Mouse (Mus musculus) layer of hippocampus, postnatal 10 days (tissue): ENCODE results near the gene Tas2r113. TPM values are rescaled to one million over a fixed set of nuclear protein-coding genes. Genes with fewer than 3 reads are reported as not detected.
"Not testable (repeated sequence)": the region's sequence is repeated elsewhere in the genome, so short reads cannot be mapped to it uniquely, and the experiment has no call there.

Experiments
- DNase-seq, 2 experiments: peaks; one replicate each; pipeline ENCODE4 v3.0.0; 2021; ENCODE audit warnings: low spot score in 2 of 2
- long read RNA-seq: library from polyadenylated mRNA; stranded (forward); transcript quantifications from one replicate; pipeline ENCODE4 v2.0.0, GENCODE M21; 2023
- total RNA-seq, 2 experiments: library from RNA; stranded (reverse); gene quantifications; 2 replicates each; pipeline ENCODE4 v1.2.3; 2021

The Tas2r113 gene
- not detected for total RNA-seq
- long read RNA-seq: 0 reads

DNA sequence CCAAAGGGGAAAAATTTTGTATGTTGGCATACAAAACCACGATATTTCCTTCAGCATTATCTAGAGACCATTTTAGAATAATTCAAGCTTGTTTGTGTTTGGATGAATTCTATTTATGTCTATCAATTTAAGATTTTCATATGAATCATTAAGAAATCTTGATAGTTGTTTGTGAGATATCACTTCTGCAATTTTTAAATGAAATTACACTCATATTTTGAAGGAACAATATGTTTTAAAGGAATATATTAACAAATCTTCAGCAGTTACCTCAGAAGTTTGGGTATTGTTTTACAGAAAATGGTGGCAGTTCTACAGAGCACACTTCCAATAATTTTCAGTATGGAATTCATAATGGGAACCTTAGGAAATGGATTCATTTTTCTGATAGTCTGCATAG is at the start of gene Tas2r113:
Tas2r113 (plus strand) TSS at position 301 of the 400 bp plus-strand sequence.
- no peak for DNase-seq

GRCm38 (mm10) chr6:132846842-132847241 is 46.0 kb upstream of the Tas2r113 start, which contains the start of gene Tas2r123:
TSS of gene Tas2r123 (plus strand) at chr6:132847142.
- DNase-seq: no peak

GRCm38 (mm10) chr6:132855138-132855537 is 37.7 kb upstream of the Tas2r113 start, which contains the start of gene Tas2r116:
TSS of gene Tas2r116 (plus strand) at chr6:132855438.
- no peak for DNase-seq

- no peak for DNase-seq
These were observed 25.1 kb upstream of the Tas2r113 start, which contains the start of gene Tas2r110 for GRCm38 (mm10) chr6:132867708-132868107. TSS of gene Tas2r110 (plus strand) at chr6:132868008.

GRCm38 (mm10) chr6:132909351-132909750 is 16.5 kb downstream of the Tas2r113 start, which contains the start of gene Tas2r125:
TSS of gene Tas2r125 (plus strand) at chr6:132909651.
- DNase-seq: no peak

- DNase-seq: not testable (repeated sequence)
These were observed 48.6 kb downstream of the Tas2r113 start for GRCm38 (mm10) chr6:132941376-132941775.

Other genes starting within 250 kb of the Tas2r113 start
- not detected for gene A630073D07Rik, start 241.5 kb upstream of the Tas2r113 start, total RNA-seq
- not detected for gene Tas2r120, start 236.1 kb upstream of the Tas2r113 start, total RNA-seq
- gene Tas2r121, start 192.0 kb upstream of the Tas2r113 start, total RNA-seq: not detected
- not detected for gene Tas2r122, start 181.1 kb upstream of the Tas2r113 start, total RNA-seq
- gene Tas2r115, start 155.0 kb upstream of the Tas2r113 start, total RNA-seq: not detected
- not detected for gene Tas2r124, start 138.3 kb upstream of the Tas2r113 start, total RNA-seq
- not detected for gene Tas2r102, start 130.9 kb upstream of the Tas2r113 start, total RNA-seq
- gene Tas2r136, start 114.8 kb upstream of the Tas2r113 start, total RNA-seq: not detected
- gene Tas2r117, start 90.2 kb upstream of the Tas2r113 start, total RNA-seq: not detected
- not detected for gene Tas2r123, start 45.9 kb upstream of the Tas2r113 start, total RNA-seq
- not detected for gene Tas2r116, start 37.6 kb upstream of the Tas2r113 start, total RNA-seq
- not detected for gene Tas2r110, start 25.0 kb upstream of the Tas2r113 start, total RNA-seq
- not detected for gene Tas2r125, start 16.6 kb downstream of the Tas2r113 start, total RNA-seq
- gene Tas2r129, start 58.1 kb downstream of the Tas2r113 start, total RNA-seq: not detected
- not detected for gene Tas2r131, start 64.9 kb downstream of the Tas2r113 start, total RNA-seq
- not detected for gene Tas2r109, start 88.0 kb downstream of the Tas2r113 start, total RNA-seq
- gene Tas2r103, start 144.1 kb downstream of the Tas2r113 start, total RNA-seq: not detected
- not detected for gene Tas2r140, start 162.8 kb downstream of the Tas2r113 start, total RNA-seq
- 10 to 100 TPM; 60.8 to 63.8 TPM for gene Smim10l1, start 211.9 kb downstream of the Tas2r113 start, total RNA-seq